Mouse (Mus musculus) R1 (cell line): ENCODE results near the gene Gm21981.

Source experiments
- DNase-seq: peaks from one replicate; pipeline ENCODE4 v3.0.0-alpha.2; 2018; ENCODE audit warnings: low read depth, low spot score

Gm21981 gene

DNA sequence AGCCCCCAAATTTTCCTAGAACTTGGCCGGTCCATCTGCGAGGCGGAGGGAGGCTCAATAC is at the start of gene Gm21981:
Gene Gm21981, minus strand, starts transcription at position 14 of the 61 bp plus-strand sequence.
- no peak for DNase-seq

DNA sequence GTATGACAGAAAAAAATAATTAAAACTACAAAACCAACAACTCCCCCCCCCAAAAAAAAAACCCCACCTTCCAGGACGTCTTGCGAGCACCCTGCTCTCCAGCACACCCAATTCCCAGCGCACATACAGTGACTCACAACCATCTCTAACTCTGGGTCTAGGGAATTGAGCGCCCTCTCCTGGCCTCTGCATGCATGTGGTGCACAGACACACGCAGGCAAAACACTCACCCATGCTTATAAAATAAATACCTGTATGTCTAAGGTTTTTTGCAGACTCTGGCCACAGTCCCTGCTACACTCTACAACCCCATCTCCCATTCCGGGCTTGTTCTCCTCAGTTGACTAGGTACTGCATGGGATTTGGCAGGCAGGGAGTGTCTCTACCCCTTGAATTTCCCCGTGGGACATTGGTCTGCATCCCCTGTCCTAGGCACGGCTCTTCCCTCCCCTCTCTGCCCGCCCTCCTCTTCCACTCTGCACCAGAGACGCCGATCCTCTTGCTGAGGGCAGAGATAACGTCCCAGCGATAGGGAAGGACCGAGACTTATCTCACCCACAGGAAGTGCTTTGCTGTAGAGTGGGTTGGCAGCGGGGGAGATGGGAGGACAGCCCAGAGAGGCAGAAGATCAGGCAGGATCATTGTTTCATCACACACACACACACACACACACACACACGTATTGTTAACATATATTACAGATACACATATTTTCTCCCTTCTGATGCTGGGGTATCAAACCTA is 48.9 kb upstream of the Gm21981 start:
- DNase-seq = peak; percentile 87

DNA sequence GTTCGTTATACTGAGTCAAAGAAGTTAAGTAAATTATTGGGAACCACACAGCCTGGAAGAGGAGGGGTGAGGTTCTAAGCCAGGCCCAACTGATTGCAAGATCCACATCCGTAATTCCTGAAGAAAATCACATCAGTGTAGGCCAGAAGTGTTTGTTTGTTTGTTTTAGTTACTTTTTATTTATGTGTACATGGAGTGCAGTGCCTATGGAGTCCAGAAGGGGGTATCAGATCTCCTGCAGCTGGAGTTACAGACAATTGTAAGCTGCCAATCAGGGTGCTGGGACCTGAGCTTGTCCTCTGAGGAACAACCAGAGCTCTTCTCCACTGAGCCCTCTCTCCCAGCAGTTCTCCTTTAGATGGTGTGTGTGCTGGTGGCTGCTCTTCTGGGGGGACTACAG is 45.9 kb upstream of the Gm21981 start:
- DNase-seq = peak; percentile 87

DNA sequence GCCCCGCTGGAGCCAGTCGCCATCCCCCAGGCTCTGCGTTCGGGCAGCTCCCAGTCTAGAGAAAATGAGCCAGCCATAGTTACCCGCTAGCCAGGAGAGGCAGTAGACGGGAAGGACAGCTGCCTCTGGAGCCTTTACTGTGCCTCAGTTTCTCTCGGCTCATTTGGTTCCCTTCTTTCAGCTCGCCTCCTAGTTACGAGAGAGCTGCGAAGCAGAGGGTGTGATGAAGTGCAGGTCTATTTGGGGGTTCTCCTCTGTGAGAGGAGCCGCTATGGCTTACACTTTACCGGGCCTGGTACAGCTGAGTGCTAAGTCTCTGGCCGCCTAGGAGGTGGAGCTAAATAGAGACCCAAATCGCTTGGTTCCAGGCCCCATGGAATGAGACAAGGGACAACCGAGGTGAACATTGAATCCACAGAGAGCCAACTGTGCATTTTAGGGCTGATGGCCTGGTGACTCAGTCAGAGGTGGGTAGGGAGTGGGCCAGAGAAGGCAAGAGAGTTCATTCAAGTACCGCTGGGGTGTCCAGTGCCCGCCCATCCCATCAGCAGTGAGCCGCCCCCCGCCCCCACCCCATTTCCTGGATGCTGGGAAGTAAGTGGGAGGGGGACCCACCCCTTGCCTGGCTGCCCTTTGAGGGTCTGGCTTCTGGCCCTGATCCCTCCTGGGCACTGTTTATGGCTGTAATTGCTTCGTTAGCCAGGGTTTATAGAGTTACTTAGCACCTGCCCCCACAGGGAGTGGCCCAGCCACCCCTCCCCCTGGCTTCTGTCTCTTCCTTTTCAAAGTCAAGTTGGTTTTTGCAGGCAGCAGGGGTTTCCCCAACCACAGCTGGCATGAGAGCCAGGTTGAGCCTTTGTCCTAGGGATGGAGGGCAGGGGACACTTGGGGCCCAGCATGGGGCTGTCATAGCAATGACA is 44.9 kb upstream of the Gm21981 start:
- peak; percentile 88 for DNase-seq

DNA sequence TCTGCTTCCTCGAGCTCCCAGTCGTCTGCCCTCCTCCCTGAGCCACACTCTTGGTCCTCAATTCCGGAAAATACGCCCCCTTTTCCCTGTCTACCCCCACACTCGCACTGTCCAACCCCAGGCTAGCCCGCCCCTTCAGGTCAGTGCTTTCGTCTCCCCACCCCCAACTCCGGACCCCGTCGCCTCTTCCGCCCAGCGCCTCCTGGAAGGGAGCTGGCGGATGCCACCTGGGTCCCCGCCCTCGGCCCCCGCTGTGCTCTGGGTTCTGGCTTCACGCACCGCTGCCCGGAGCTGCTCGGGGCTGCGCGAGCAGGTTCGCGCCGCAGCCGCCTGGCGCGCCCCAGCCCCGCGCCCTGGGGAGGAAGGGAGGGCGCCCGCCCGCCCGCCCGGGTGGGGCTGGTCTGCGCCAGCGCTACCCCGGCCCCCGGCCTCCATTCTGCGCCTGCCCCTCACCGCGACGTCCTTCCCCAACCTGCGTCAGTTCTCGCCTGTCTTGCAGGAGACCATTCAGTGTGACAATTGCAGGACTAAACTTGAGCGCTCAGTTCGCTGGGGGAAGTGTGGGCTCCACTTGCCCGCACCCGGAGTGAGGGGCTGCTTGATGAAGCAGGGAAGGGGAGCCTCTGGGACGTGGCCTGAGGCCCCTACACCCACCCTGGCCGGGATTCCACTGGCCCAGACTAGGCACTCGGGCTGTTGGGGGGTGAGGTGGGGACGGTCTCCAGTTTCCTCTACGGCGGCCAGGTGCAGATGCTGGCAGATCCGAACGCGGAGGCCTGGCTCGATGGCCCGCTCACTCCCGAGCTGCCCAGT is 44.0 kb upstream of the Gm21981 start:
- DNase-seq = peak; percentile 96

DNA sequence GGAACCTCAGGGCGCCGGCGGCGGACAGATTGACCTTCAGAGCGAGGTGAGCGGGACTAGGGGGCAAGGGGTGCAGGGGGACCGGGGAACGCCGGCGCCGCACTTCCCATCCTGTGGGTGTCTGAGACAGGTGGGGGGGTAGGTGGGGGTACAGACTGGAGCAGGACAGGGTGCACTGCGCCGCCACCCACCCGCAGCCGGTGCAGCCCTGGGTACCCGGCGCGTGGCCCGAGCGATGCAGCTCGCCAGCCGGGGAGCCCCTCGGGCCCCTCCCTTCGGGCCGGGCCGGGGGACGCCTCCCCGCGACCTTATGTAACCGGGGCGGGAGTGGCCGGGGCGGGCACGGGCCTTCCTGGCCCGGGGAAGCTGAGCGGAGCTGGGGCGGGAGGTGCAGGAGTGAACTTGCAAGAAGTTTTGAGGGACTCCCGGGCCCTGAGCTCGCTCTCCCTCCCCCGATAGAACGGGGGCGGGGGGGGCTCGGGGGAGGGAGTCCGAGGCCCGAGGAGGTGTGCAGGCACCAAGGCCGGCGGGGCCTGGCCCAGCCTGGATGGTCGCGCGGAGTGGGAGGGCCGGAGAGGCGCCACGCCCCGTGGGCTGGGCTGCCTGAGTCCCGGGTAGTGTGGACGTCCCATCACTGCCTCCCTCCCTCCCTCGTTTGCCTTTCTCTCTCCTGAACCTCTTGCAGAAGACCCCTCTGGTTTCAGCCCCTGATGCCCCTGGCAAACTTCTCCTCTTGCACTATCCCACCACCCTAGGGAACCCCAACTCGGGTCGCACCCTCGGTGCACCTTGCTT is 43.2 kb upstream of the Gm21981 start:
- DNase-seq = peak; percentile 89

DNA sequence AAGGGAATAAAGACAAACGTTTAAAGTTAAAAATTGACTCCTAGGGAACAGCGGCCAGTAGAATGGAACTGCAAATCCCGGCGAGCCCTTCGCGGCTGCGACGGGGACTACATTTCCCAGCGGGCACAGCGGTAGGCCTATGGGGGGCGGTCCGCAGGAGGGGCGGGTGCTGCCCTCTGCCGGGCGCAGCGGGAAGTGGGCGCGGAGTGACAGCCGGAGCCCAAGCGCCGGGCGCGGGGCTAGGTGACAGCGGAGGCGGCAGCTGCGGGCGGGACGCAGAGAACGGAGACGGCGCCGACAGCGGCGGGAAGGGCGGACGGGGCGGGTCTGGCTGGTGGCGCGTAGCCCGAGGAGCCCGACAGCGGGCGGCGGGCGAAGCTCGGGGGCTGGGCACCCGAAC is 42.6 kb upstream of the Gm21981 start, which contains the start of gene Tfeb:
Gene Tfeb, plus strand, starts transcription at position 175 of the 400 bp plus-strand sequence.
- peak; percentile 91 for DNase-seq

DNA sequence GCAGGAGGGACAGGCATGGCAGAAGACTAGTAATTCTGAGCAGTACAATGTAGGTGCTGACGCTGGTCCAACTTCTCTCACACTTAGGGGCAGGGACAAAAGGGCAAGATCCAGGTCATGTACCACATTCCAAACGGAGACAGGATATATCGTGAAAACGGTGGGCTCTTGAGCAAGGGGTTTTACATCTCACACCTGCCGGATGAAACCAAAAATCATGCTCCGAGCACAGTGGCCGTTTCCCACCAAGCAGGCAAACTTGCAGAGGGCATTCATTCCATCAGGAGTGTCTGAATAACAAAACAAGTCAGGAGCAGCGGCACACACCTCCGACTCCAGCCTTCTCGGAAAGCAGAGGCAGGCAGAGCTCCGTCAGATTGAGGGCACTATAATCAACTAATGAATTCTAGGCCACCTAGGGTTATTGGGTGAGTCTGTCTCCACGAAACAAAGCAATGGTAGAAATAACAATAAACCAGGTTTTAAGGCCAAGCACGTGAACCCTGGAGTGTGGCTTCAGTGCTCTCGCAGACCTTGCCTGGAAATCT is 41.4 kb upstream of the Gm21981 start:
- DNase-seq = peak; percentile 68

DNA sequence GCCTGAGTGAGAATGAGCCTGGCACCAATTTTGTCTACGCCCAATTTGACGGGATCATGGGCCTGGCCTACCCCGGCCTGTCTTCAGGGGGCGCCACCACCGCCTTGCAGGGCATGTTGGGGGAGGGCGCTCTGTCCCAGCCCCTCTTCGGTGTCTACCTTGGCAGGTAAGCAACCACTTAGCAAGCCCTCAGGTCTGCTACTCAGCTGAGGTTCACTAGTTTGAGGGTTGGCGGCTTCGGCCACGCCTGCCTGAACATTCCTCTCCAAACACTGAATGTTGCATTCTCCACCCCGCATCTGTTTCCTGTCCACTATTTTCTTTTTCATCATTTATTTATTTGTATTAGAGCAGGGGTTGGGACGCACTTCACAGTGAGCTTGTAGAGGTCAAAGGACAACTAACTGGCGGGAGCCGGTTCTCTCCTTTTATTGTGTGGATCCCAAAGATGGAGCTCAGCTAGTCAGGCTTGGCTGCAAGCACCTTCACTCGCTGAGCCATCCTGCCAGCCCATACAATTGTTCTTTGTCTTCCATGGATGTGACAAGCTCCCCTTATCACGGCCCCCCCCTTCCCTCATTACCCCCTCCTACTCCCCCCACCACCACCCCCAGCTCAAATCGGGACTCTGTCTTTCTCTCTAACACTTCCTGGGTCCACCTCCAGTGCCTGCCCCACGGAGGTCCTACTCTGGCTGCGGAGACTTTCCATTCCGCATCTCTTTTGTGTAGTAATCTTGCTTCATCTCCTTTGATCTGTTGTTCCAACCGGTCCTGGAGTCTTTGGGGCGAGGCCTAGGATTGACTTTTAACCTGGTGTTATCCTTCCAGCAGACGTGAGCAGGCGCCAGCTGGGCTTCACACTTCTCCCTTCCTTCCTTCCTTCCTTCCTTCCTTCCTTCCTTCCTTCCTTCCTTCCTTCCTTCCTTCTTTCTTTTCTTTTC is 36.6 kb upstream of the Gm21981 start:
- DNase-seq = peak; percentile 61

DNA sequence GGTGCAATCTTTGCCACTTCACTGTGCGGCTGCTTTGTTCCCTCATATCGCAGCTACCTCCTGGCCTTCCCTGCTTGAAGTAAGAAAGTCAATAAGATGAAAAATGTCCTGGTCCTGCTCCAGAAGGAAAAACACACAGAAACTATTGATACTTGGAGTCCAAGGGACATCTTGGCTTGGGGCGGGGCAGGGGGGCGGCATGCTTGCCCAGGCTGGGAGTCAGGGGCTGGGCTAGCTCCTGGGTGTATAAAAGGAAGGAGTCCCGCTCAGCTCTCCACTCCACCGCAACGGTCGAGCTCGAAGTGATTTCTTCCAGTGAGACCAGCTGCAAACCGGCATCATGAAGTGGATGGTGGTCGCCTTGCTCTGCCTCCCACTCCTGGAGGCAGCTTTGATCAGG is 32.3 kb upstream of the Gm21981 start, which contains the start of gene Pgc:
Gene Pgc, plus strand, starts transcription at position 277 of the 400 bp plus-strand sequence.
- DNase-seq = no peak

DNA sequence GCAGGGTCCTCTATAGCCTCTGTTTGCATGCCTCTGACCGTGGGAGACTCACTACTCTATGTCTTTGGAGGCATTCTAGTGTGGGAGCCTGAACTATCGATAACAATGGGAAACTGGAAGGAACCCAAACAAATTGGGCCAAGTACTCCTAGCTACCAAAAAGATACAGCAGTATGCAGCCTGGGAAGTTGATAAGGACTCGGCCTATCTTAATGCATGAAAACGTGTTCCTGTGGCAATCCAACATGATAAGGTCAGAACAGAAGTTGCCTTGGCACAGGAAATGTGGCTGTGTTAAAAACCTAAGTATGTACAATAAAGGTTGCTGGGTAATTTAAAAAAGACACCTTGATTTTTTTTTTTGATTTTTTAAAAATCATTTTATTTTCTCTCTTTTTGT is 26.9 kb upstream of the Gm21981 start:
- no peak for DNase-seq

DNA sequence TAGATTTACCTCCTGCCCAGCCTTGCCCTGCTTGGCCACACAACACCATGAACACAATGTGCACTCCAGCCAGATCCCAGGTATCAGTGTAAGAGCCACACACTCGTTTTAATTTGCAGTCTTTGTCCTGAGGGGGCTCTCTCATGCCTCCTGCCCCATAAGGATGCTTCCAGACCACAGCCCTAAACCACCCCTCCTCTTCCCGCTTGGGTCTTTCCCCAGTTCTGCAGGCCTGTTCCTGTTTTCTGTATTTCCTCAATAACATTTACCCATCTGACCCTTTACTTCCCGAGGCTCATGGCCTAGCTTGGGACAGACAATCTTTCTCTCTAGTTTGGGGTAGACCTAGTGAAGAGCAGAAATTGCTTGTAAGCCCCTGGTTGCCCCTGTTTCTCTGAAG is 20.8 kb upstream of the Gm21981 start:
- no peak for DNase-seq

DNA sequence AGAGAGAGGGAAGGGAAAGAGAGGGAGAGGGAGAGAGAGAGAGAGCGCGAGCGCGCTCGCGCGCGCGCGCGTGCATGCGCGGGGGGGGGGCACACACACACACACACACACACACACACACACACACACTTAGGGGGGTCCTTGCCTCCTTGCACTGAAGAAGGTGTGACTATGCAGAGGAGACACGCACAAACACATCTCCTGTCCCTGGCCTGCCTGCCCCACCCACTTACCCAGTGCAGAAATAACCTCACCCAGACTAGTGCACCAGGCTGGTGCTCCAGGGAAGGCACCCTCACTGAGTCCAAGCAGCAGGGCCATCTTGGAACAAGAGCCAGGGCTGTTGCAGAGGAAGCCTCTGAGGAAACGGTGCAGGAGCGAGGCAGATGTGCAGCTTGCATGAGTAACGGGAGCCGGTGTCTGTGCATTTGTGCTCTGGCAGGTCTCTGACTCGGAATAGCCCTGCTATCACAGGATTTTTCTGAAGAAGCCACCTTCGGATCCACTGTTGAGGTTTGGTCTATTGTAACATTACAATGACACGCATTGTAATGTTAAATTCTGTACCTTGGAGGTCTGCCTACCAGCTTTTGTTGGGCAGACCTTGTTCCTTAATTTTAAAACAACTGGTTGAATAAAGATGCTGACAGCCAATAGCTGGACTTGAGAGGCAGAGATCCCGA is 18.8 kb upstream of the Gm21981 start:
- DNase-seq = peak; percentile 95

DNA sequence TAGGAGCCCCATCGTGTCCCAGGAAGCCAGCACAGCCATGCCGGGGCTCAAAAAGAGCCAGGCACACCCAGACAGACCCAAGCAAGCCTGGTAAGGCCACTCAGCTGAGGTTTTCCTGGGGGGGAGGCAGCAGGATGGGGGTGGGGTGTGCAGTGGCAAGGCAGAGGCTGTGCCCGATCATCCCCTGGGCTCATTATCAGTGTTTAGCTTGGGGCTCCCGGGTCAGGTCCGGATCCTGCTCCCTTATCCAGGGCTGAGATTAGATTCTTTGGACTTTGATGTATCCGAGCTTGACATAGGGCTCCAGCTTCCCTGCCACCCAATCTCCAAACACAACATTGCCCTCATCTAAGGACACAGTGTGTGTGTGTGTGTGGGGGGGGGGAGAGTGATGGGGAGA is 17.6 kb upstream of the Gm21981 start:
- no peak for DNase-seq

DNA sequence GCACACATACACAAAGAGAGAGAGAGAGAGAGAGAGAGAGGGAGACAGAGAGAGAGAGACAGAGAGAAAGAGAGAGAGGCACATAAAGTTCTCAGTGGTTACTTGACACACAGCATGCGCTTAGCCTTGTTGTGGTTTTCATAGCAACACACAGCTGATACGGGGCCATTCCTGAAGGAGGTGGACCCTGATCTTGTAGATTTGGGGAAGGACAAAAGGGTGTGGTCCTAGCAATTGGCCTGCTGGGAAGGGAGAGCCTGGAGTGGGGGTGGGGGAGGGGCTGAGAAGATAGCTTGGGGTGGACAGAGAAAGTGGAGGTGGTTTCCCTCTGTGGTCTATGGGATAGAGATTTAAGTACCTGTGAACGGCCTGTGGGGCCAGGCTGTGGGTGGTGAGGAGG is 15.8 kb upstream of the Gm21981 start:
- DNase-seq = peak; percentile 75

DNA sequence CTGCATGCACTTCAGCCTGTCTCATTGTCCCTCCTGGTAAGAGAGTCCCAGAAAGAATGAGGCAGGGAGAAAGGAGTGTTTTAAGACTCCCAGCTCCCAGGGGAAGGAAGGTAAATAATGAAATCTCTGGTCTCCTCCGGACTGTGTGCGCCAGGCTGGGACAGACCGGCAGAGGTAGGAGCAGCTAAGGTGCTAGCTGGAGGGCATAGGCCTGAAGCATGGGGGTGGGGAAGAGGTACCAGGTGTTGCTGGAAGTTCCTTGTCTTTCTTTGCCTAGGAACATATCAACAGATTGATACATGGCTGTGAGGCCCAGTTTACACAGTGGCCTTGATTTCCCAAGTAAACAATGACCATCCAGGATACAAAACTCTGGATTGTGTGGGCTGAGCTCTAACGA is 14.7 kb upstream of the Gm21981 start:
- DNase-seq = no peak

DNA sequence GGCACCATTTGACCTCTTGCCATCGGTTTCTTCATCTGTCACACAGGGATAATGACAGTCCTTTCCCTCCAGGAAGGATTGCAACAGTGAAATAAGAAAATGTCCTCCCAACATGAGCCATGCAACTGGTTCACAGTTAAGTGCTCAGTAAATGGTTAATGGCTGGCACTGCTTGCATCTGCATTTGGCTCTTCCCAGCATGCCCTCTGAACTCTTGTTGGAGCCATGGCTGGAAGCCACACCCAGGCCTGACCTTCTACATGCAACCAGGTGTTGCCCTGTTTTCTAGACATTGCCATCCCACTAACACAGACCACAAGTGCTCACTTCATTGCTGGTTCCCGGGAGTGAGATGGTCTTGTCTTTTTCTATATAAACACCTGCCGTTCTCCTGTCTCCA is 13.7 kb upstream of the Gm21981 start:
- no peak for DNase-seq

DNA sequence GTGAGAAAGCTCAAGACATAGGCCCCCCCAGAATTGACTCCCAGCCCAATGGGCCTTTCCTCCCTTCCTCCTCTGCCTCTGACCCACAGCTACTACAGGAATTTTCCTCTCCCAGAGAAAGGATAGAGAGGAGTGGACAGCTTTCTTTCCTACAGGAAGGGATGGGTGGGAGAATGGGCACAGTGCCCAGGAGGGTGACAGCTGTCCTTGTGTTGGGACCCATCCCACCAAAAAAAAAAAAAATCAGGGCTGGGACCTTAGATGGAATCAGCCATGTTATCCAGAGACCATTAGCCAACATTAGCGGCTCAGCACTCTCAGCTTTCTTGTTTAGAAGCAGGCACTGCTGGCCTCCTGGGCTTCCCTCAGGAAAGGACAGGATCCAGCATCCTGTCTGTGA is 11.9 kb upstream of the Gm21981 start:
- no peak for DNase-seq

DNA sequence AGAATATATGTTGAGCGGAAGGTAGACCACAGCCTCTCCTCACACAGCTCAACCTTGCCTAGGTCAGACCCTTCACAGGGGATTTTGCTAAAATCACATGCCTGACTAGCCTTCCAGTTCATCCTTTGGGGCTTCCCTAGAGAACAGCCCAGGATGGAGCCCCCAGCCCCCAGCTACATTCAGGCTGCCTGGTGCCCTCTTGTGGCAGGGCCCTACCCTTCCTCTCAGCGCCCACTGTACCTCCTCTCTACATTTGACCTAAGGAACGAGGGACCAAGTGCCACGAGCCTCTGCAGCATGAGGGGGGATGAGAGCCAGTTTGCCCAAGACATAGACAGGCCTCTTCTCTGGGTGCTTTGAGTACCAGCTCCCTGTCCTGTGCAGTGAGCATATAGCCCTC is 10.4 kb upstream of the Gm21981 start:
- no peak for DNase-seq

DNA sequence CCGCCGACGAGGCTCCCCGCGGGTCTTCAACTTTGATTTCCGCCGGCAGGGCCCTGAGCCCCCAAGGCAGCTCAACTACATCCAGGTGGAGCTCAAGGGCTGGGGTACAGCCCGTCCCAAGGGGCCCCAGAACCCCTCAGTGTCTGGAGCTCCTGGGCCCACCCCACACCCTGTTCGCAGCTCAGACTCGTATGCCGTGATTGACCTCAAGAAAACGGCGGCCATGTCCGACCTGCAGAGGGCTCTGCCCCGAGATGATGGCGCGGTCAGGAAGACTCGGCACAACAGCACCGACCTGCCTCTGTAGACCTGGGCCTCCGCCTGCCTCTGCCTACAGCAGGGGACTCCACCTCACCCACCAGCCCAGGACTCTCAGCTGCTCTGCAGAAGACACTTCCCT is 9.3 kb upstream of the Gm21981 start:
- peak; percentile 54 for DNase-seq
